Mouse (Mus musculus) neural tube, embryonic 10.5 days (tissue): ENCODE measurements around the gene Plppr1.
"Not testable (repeated sequence)": the region's sequence is repeated elsewhere in the genome, so short reads cannot be mapped to it uniquely, and the experiment has no call there.

ENCODE experiments used
- DNase-seq: peaks from one replicate; pipeline ENCODE4 v3.0.0-alpha.2; 2017; ENCODE audit warnings: low spot score; ENCODE audit errors: extremely low spot score

Plppr1 gene

GRCm38 (mm10) chr4:49232206-49233031, 173.3 kb downstream of the Plppr1 start:
- no peak for DNase-seq

DNA sequence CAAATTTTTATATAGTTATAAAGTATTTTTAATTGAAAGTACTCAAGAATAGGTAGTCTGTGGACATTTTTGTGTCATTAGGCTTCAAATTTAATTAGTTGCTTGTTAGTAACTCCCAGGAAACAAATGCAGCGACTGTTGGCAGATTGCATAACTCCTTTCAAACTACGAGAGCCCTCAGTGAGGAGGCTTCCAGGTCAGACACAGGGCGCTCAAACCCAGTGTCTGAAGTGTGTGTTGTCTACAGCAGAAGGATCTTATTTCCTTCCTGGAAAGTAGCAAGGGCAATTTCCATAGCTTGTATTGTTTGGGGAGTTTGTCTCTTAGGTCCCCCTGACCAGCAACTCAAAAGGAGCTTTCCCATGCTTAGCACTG, 173.9 kb downstream of the Plppr1 start:
- DNase-seq, result no peak

DNA sequence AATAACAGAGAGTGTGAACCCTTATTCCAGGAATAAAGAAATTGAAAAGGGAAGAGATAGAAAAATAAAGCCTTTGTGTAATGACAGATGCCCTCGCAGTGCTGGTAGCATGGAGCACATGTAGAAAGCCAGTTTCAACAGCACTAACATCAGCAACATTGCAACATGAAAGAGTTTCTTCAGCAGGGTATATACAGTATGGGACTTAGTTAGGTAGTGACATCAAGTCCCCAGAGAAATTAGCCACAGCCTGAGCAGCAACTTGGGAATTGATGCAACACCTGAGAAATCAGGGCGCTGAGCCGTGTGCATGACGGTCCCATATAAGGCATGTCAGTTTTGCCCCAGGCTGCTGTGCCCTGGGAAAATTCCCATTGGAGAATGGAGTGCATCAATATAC, 179.0 kb downstream of the Plppr1 start:
- no peak for DNase-seq

DNA sequence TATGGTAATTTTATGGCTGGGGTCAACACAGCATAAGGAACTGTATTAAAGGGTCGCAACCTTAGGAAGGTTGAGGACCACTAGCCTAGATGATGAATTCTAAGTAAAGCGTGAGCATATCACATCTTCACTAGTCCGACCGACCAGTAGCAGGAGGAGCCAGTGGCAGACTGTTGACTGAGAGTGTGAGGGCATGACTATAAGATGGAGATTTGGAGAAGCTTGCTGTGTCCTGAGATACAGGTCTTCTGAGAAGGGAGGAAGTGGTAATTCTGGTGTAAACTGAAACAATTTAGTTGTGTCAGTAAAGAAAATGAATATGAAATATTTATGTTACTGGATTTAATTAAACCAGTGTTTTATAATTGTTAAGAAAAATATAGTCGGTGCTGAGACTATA, 180.4 kb downstream of the Plppr1 start:
- no peak for DNase-seq

DNA sequence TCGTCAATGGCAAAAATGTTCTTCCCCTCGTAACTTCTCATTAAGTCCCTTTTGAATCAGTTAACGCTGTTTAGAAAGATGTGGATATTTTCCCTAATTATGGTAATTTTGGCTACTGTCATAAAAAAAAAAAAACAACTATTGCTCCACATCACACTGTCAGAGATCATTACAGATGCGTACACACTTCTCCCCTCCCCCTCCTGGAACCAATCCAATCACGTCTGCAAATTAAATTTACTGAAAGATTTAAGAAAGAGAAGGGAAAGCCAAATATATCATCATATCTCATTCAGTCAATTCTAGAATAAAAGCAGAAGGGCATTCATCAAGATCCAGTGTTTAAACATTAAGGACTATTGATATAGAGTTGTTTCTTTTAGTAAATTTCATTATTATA, 185.7 kb downstream of the Plppr1 start:
- no peak for DNase-seq

- DNase-seq, result no peak
Measured at GRCm38 (mm10) chr4:49245274-49245673, 186.2 kb downstream of the Plppr1 start.

DNA sequence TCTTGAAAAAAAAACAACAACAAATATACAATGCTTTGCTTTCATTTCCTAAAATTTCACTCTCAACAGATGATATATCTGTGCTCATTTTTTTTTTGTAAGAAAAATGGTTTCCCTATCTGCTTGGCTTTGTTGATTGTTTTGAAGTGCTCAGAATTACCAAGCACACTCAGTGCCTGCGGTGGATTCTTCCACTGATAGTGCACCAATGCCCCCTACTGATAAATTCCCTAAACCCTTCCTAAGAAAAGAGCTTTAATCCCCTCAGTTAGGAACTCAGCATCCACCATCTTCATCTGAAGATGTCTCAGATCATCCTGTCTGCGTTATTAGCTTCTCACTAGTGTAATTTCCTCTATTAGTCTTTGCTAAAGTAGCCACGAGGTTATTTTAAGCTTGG, 192.2 kb downstream of the Plppr1 start:
- DNase-seq, result no peak

GRCm38 (mm10) chr4:49252169-49252568, 193.1 kb downstream of the Plppr1 start:
- no peak for DNase-seq

DNA sequence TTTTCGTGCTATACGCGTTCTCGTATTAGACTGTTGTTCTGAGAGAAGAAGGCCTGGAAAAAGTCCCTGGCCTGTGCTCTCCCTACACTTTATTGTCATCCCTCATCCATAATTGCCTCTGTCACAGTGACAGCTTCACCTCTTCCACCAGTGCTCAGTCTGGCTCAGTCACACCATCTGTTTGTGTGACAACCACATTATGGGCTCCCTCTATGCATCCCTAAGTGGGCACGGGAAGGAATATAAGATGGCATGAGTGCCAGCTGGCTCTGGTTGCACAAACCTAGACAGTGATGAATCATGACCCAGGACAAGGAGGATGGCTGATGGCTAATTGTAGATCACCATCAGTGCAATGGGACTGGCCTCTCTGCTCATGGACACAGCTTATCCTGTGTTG, 219.4 kb downstream of the Plppr1 start:
- DNase-seq, result no peak

- peak; percentile 13 for DNase-seq
Measured at GRCm38 (mm10) chr4:49284692-49285291, 225.7 kb downstream of the Plppr1 start.

DNA sequence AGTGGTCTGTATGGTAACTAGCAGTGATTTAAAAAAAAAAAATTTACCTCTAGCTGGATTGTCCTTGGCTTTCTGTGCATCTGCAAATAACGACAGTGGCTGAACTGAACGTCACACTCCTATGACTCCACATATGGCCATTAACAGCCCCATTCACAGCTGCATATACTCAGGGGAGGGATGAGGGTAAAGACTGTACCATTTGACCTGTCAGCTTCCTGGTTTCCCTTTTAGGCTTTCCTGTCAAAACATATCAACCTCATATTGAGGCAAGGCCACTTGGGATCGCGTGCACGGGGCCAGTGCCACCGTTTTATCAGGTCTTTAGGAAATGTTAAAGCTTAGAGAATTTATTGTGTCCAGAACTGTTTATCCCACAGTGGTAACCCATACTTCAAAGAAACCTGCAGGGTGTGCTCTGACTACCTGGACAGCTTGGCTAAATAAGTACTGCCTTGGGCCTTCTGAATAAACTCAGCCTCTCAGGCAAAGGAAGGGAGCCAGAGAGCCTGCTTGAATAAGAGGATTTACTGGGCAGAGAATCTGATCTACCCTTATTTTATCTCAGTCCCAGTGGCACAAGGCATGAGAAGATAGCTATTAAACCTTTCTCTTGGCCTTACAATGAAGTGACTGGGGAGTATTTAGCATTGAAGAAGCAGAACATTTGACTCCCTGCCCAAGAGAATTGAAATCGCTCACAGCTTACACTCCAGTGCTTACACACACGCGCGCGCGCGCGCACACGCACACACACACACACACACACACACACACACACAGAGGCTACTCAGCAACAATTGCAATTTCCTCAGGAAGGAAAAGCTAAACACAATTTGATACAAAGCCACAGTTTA, 226.5 kb downstream of the Plppr1 start:
- DNase-seq, result peak; percentile 14

DNA sequence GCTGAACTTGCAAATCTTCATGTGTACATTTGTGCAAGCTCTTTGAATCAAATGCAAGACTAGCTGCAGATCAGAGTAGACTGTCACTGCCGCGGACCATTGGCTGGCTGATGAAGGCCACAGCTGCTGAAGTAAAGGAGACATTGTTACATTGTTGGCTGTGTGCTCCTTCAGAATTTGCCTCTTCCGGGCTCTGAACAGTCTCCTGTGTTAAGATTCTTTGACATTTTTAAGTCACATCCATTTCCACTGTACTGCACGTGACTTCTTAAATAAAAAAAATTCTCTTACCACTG, 227.1 kb downstream of the Plppr1 start:
- peak; percentile 16 for DNase-seq

DNA sequence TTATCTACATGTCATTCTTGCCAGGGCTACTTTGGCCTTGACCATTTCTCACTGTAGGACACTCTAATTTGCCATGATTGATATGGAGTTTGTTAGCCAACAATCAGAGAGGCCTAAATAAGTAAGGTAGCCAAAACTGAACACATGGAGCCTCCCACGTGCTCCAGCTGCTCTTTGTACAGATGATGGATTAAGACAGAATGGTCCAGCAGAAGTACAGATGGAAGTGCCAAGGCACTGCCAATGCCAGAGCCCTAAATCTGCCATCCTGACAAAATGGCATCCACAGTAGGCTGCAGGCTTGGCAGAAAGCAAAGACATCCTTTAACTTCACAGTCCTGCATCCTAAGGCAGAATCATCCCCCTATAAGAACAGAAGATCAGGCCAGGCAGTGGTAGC, 237.4 kb downstream of the Plppr1 start:
- DNase-seq, result no peak

GRCm38 (mm10) chr4:49299576-49299975, 240.5 kb downstream of the Plppr1 start:
- DNase-seq, result no peak

DNA sequence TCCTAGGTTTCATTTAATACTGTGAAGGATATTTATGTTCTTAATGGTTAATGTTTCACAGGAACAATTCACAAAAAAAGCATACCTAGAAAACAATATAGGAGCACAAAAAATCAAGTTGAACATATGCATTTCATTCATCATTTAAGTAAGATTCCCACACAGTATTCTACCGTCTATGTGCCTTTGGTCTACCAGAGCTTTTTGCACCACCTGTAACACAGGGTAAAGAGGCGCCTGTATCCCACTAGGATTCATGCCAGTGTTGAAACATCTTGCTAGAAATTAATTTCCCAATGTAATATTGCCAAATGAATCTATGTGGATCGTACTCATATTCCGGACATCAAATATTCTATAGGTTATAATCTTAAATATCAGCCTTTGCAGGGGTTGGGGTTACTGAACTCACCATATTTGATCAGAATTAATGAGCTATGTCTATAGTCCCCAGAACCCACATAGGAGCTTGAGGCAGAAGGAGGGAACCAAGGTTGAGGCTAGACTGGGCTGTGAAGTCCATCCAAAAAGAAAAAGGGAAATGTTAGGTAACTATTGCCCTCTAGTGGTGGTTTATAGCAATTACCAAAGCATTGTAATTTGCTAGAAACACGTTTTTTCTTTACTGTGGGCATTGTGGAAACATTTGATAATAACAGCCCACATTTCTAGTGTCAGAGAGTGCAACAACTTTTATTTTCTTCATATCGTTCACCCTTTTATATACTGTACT, 263.0 kb downstream of the Plppr1 start:
- no peak for DNase-seq

- not testable (repeated sequence) for DNase-seq
Measured at GRCm38 (mm10) chr4:49337949-49338348, 278.9 kb downstream of the Plppr1 start.

DNA sequence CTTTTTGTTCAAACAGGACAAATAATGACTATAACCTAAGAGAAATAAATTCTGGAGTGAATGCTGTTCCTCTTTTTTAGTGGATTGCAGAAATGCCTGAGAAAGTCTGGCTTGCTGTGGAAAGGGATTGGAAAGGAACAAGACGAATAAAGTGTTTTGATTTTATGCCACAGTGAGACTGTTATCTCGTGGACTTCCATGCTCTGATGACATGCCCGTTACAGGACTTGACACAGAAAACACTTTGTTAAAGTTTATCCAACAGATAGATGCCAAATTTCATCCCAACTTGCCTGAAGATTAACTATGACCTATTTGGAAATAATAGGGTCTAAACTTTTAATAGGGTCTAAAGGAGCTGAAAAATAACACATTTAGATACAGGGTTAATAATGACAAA, 281.0 kb downstream of the Plppr1 start:
- DNase-seq, result not testable (repeated sequence)

GRCm38 (mm10) chr4:49348001-49348400, 288.9 kb downstream of the Plppr1 start:
- DNase-seq, result not testable (repeated sequence)

GRCm38 (mm10) chr4:49348677-49349076, 289.6 kb downstream of the Plppr1 start:
- DNase-seq, result no peak

GRCm38 (mm10) chr4:49350470-49350869, 291.4 kb downstream of the Plppr1 start:
- no peak for DNase-seq

- DNase-seq, result no peak
Measured at GRCm38 (mm10) chr4:49357097-49357496, 298.0 kb downstream of the Plppr1 start.

- DNase-seq, result not testable (repeated sequence)
Measured at GRCm38 (mm10) chr4:49368046-49368445, 309.0 kb downstream of the Plppr1 start.
